Mouse (Mus musculus) midbrain, embryonic 14.5 days (tissue): ENCODE results near the gene Lrguk. TPM values are rescaled to one million over a fixed set of nuclear protein-coding genes. Genes with fewer than 3 reads are reported as not detected.

Source experiments
- ATAC-seq: fragments of 200-750 bp; cut with Nextera tagmentation; 2 replicates; pipeline ENCODE4 v1.8.0; 2017; ENCODE audit warnings: moderate number of reproducible peaks, moderate library complexity; ENCODE audit not compliant: low FRiP score, low TSS enrichment
- DNase-seq: peaks from one replicate; pipeline ENCODE4 v3.0.0-alpha.2; 2015
- H3K27ac ChIP-seq: fragments of 300-500 bp; sonication (generic); replicated peaks from 2 replicates; pipeline ENCODE4 v1.5.1; 2014; ENCODE audit warnings: mild to moderate bottlenecking, low read depth, low read length, moderate library complexity
- H3K27me3 ChIP-seq: fragments of 300-500 bp; sonication (generic); 2 replicates; pipeline ENCODE4 v1.6.1; 2014; ENCODE audit warnings: low read length, control low read depth, mixed read lengths; ENCODE audit not compliant: control insufficient read depth, insufficient read depth
- H3K36me3 ChIP-seq: fragments of 300-500 bp; sonication (generic); 2 replicates; pipeline ENCODE4 v1.6.1; 2014; ENCODE audit warnings: low read length, control low read depth; ENCODE audit not compliant: control insufficient read depth, insufficient read depth
- H3K4me1 ChIP-seq: fragments of 300-500 bp; sonication (generic); 2 replicates; pipeline ENCODE4 v1.6.1; 2014; ENCODE audit warnings: mild to moderate bottlenecking, antibody characterized with exemption, low read length, control low read depth; ENCODE audit not compliant: control insufficient read depth, insufficient read depth
- H3K4me2 ChIP-seq: fragments of 300-500 bp; sonication (generic); 2 replicates; pipeline ENCODE4 v1.6.1; 2014; ENCODE audit warnings: mild to moderate bottlenecking, low read length, moderate library complexity
- H3K4me3 ChIP-seq: fragments of 300-500 bp; sonication (generic); replicated peaks from 2 replicates; pipeline ENCODE4 v1.5.1; 2014; ENCODE audit warnings: low read depth, low read length
- H3K9ac ChIP-seq: fragments of 300-500 bp; sonication (generic); replicated peaks from 2 replicates; pipeline ENCODE4 v1.6.1; 2014; ENCODE audit warnings: mild to moderate bottlenecking, low read length, moderate library complexity
- H3K9me3 ChIP-seq: fragments of 300-500 bp; sonication (generic); 2 replicates; pipeline ENCODE4 v1.6.1; 2016; ENCODE audit warnings: low read length, control low read depth, mixed read lengths; ENCODE audit not compliant: control insufficient read depth
- WGBS: fragments of 180-500 bp; shearing (Covaris S2); extraction: QIAGEN DNeasy Blood & Tissue Kit; methylation state at CpG from one replicate; pipeline ENCODE4 v1.1.7; 2014; 5-methylcytosine and 5-hydroxymethylcytosine counted together
- polyA plus RNA-seq: library from polyadenylated mRNA; unstranded; fragments of >200 nt; fragmentation: Nextera tagmentation; extraction: Ambion mirVana; gene quantifications from 2 replicates; pipeline ENCODE4 v1.2.1, GENCODE M21; 2014

Lrguk gene
- polyA plus RNA-seq, 1 experiment from 2014 or later = 0.83 TPM

- DNase-seq (no peak), ATAC-seq (no peak)
- no peaks in the 10 kb centered on the region for H3K4me1 ChIP-seq
- no peak overlapping the region for H3K27ac ChIP-seq
- no peaks in the 10 kb centered on the region for H3K27me3 ChIP-seq
- no peak overlapping the region for H3K4me2 ChIP-seq
- H3K9ac ChIP-seq = no peak overlapping the region
- WGBS = 24% methylated on average over 1 of the region's 1 CpGs
- H3K9me3 ChIP-seq = no peaks in the 10 kb centered on the region
- H3K36me3 ChIP-seq = no peaks in the 10 kb centered on the region
- no peak overlapping the region for H3K4me3 ChIP-seq
These were observed 26.2 kb upstream of the Lrguk start for GRCm38 (mm10) chr6:34003033-34003432.

GRCm38 (mm10) chr6:34013469-34013868, 15.8 kb upstream of the Lrguk start:
- WGBS = 68% methylated on average over 6 of the region's 6 CpGs
- no peaks in the 10 kb centered on the region for H3K9me3 ChIP-seq
- H3K27ac ChIP-seq = no peak overlapping the region
- no peaks in the 10 kb centered on the region for H3K27me3 ChIP-seq
- H3K36me3 ChIP-seq = no peaks in the 10 kb centered on the region
- no peaks in the 10 kb centered on the region for H3K4me1 ChIP-seq
- no peak for DNase-seq
- H3K4me2 ChIP-seq = no peak overlapping the region
- H3K4me3 ChIP-seq = no peak overlapping the region
- no peak for ATAC-seq
- no peak overlapping the region for H3K9ac ChIP-seq

- Histone ChIP-seq H3K4me2 (peak overlapping the region; percentile 81), H3K9me3 (no peaks in the 10 kb centered on the region), H3K27me3 (no peaks in the 10 kb centered on the region), H3K9ac (peak overlapping the region; percentile 52; the same call in 1 of the 2 replicates), H3K27ac (no peak overlapping the region), H3K4me3 (peak overlapping the region; percentile 64), H3K36me3 (no peaks in the 10 kb centered on the region), H3K4me1 (peaks cover 3% of the 10 kb centered on the region; the same call in 1 of the 2 replicates)
- no peak for DNase-seq
- ATAC-seq = peak; percentile 66; the same call in 1 of the 2 replicates
- 0% methylated on average over 4 of the region's 4 CpGs for WGBS
These were observed 439 bp downstream of the Lrguk start for GRCm38 (mm10) chr6:34029746-34030027.

GRCm38 (mm10) chr6:34034096-34034495, 4.8 kb downstream of the Lrguk start:
- Histone ChIP-seq H3K4me3 (no peak overlapping the region), H3K9me3 (no peaks in the 10 kb centered on the region), H3K4me1 (peaks cover 3% of the 10 kb centered on the region; the same call in 1 of the 2 replicates), H3K9ac (no peak overlapping the region), H3K27me3 (no peaks in the 10 kb centered on the region), H3K4me2 (no peak overlapping the region), H3K27ac (0 out of 2 replicates have a peak overlapping the region, but pooled peaks have one; percentile 14), H3K36me3 (no peaks in the 10 kb centered on the region)
- DNase-seq (no peak), ATAC-seq (no peak)
- WGBS = 67% methylated on average over 3 of the region's 3 CpGs

GRCm38 (mm10) chr6:34034577-34035461, 5.6 kb downstream of the Lrguk start:
- Histone ChIP-seq H3K9me3 (no peaks in the 10 kb centered on the region), H3K27me3 (no peaks in the 10 kb centered on the region), H3K36me3 (no peaks in the 10 kb centered on the region), H3K27ac (0 out of 2 replicates have a peak overlapping the region, but pooled peaks have one; percentile 14), H3K4me1 (peaks cover 3% of the 10 kb centered on the region; the same call in 1 of the 2 replicates), H3K9ac (no peak overlapping the region), H3K4me2 (no peak overlapping the region), H3K4me3 (no peak overlapping the region)
- ATAC-seq (no peak), DNase-seq (peak; percentile 40)
- WGBS = 47% methylated on average over 15 of the region's 15 CpGs

GRCm38 (mm10) chr6:34040624-34041235, 11.5 kb downstream of the Lrguk start:
- 48% methylated on average over 12 of the region's 12 CpGs for WGBS

GRCm38 (mm10) chr6:34041589-34042280, 12.5 kb downstream of the Lrguk start:
- DNase-seq = no peak
- no peak overlapping the region for H3K27ac ChIP-seq
- ATAC-seq = no peak
- H3K27me3 ChIP-seq = no peaks in the 10 kb centered on the region
- 88% methylated on average over 11 of the region's 11 CpGs for WGBS
- H3K36me3 ChIP-seq = no peaks in the 10 kb centered on the region
- no peaks in the 10 kb centered on the region for H3K4me1 ChIP-seq
- no peak overlapping the region for H3K9ac ChIP-seq
- H3K4me3 ChIP-seq = no peak overlapping the region
- H3K4me2 ChIP-seq = no peak overlapping the region
- H3K9me3 ChIP-seq = no peaks in the 10 kb centered on the region

More at GRCm38 (mm10) chr6:34040624-34041235, 11.5 kb downstream of the Lrguk start:
- ATAC-seq (peak; percentile 40), DNase-seq (peak; percentile 92)
- no peak overlapping the region for H3K4me3 ChIP-seq
- H3K36me3 ChIP-seq = no peaks in the 10 kb centered on the region
- no peaks in the 10 kb centered on the region for H3K4me1 ChIP-seq
- no peak overlapping the region for H3K4me2 ChIP-seq
- H3K9me3 ChIP-seq = no peaks in the 10 kb centered on the region
- H3K27me3 ChIP-seq = no peaks in the 10 kb centered on the region
- no peak overlapping the region for H3K9ac ChIP-seq
- no peak overlapping the region for H3K27ac ChIP-seq

- Histone ChIP-seq H3K4me3 (no peak overlapping the region), H3K27me3 (no peaks in the 10 kb centered on the region), H3K4me1 (0 out of 2 replicates have a peak, but pooled peaks cover 2% of the 10 kb centered on the region), H3K9ac (no peak overlapping the region), H3K36me3 (no peaks in the 10 kb centered on the region), H3K4me2 (no peak overlapping the region), H3K27ac (no peak overlapping the region), H3K9me3 (no peaks in the 10 kb centered on the region)
- no peak for DNase-seq
- no peak for ATAC-seq
- 80% methylated on average over 12 of the region's 12 CpGs for WGBS
These were observed 15.1 kb downstream of the Lrguk start for GRCm38 (mm10) chr6:34044228-34044811.
